8 mouse cellular contexts compared by ENCODE assay signal in genomic region chr11:60139141-60139733, GRCm38 (mm10). TPM values are rescaled to one million over a fixed set of nuclear protein-coding genes. Genes with fewer than 3 reads are reported as not detected.
DNase-seq lines count a peak whose midpoint lies in the region; ATAC-seq and TF ChIP-seq lines count a peak whose summit lies in the region.

No protein-coding gene starts in this region.

- DNase-seq in lung, postnatal 14 days = no peak
- peak; percentile 63 for DNase-seq in cerebellum, adult 9-11 months
- peak; percentile 27 to 47 for DNase-seq in frontal cortex, postnatal 25 days (ENCODE audit: low spot score in 2 of 2)
- DNase-seq in left cerebral cortex, adult 11 months (ENCODE audit: low spot score) = peak; percentile 63
- no peak for DNase-seq in gastrocnemius, postnatal 10 days

- no peaks in the 10 kb centered on the region for H3K27me3 ChIP-seq in lung, embryonic 15.5 days
- H3K27me3 ChIP-seq in midbrain, embryonic 13.5 days = no peaks in the 10 kb centered on the region
- no peaks in the 10 kb centered on the region for H3K27me3 ChIP-seq in testis, adult 2 months (ENCODE audit: control insufficient read depth, insufficient read depth, low read length)

- H3K27ac ChIP-seq in lung, embryonic 15.5 days = peak overlapping the region; percentile 88
- H3K27ac ChIP-seq in midbrain, embryonic 13.5 days = peak overlapping the region; percentile 97
- no peak overlapping the region for H3K27ac ChIP-seq in testis, adult 2 months (ENCODE audit: control insufficient read depth, insufficient read depth, low read depth, low read length)

- H3K4me3 ChIP-seq in lung, embryonic 15.5 days = peak overlapping the region; percentile 70
- H3K4me3 ChIP-seq in midbrain, embryonic 13.5 days (replicated peaks) = peak overlapping the region; percentile 82
- peak overlapping the region; percentile 80 for H3K4me3 ChIP-seq in testis, adult 2 months (ENCODE audit: control insufficient read depth, low read depth, low read length)

- TF ChIP-seq POLR2A in testis, adult 2 months (IDR thresholded peaks at IDR 0.05; ENCODE audit: control insufficient read depth, low read depth, low read length) = no peak

- H3K4me1 ChIP-seq in lung, embryonic 15.5 days = peaks cover 59% of the 10 kb centered on the region
- H3K4me1 ChIP-seq in midbrain, embryonic 13.5 days (replicated peaks) = peaks cover 53% of the 10 kb centered on the region
- peaks cover 16% of the 10 kb centered on the region for H3K4me1 ChIP-seq in testis, adult 2 months (ENCODE audit: control insufficient read depth, insufficient read depth, low read length)

- peak overlapping the region; percentile 68 for H3K9ac ChIP-seq in lung, embryonic 15.5 days
- H3K9ac ChIP-seq in midbrain, embryonic 13.5 days (replicated peaks) = peak overlapping the region; percentile 91

- H3K9me3 ChIP-seq in lung, embryonic 15.5 days = no peaks in the 10 kb centered on the region
- H3K9me3 ChIP-seq in midbrain, embryonic 13.5 days = no peaks in the 10 kb centered on the region

- no peak for TF ChIP-seq CTCF in testis, adult 2 months (IDR thresholded peaks at IDR 0.05; ENCODE audit: control insufficient read depth, insufficient read depth, insufficient replicate concordance, low read depth, low read length)

- peak overlapping the region; percentile 98 for H3K4me2 ChIP-seq in lung, embryonic 15.5 days
- H3K4me2 ChIP-seq in midbrain, embryonic 13.5 days (replicated peaks) = peak overlapping the region; percentile 82

- WGBS in lung, embryonic 15.5 days = 3% methylated on average over 24 of the region's 24 CpGs
- WGBS in midbrain, embryonic 13.5 days = 1% methylated on average over 24 of the region's 24 CpGs

- 0 out of 2 replicates have a peak, but pooled peaks cover 2% of the 10 kb centered on the region for H3K36me3 ChIP-seq in lung, embryonic 15.5 days
- H3K36me3 ChIP-seq in midbrain, embryonic 13.5 days = peaks cover 3% of the 10 kb centered on the region; the same call in 1 of the 2 replicates
- H3K36me3 ChIP-seq in testis, adult 2 months (ENCODE audit: control insufficient read depth, insufficient read depth, low read length) = no peaks in the 10 kb centered on the region

- ATAC-seq in lung, embryonic 15.5 days (ENCODE audit: borderline replicate concordance, extremely low read depth, low FRiP score, low TSS enrichment) = peak; percentile 57
- ATAC-seq in midbrain, embryonic 13.5 days = peak; percentile 69

RNA-seq across cellular contexts. Expression of gene Rai1, which starts 34.4 kb away (rescaled TPM):
- 27.9 and 28.2 TPM in 2 replicates for polyA plus RNA-seq in lung, embryonic 15.5 days (2015; fragmentation: Nextera tagmentation; extraction: Ambion mirVana)
- polyA plus RNA-seq in midbrain, embryonic 13.5 days (2015; fragmentation: Nextera tagmentation; extraction: Ambion mirVana) = 32.7 and 33.8 TPM in 2 replicates
- polyA plus RNA-seq in testis, adult 2 months (2012; rRNA removed) = 5.2 and 6.0 TPM in 2 replicates
- 10 to 100 TPM; 27.7 to 37.6 TPM for total RNA-seq in gastrocnemius, postnatal 10 days (2021)

Comparison
In these comparisons a context has a peak if more than half of its experiments do, and no peak if none do; other contexts are left out.
1. DNase-seq: peak in cerebellum, adult 9-11 months (single experiment), frontal cortex, postnatal 25 days (2 of 2) and left cerebral cortex, adult 11 months (single experiment); none in lung, postnatal 14 days (single experiment) and gastrocnemius, postnatal 10 days (single experiment).
2. Peak in every context shown above with its lines, with median percentiles within 50 percentile points of each other: H3K4me3 ChIP-seq.